In genomic region chr7:97084181-97084580, GRCm38 (mm10) we compare ENCODE assay signal across 13 mouse cellular contexts. TPM values are rescaled to one million over a fixed set of nuclear protein-coding genes. Genes with fewer than 3 reads are reported as not detected.
DNase-seq lines count a peak whose midpoint lies in the region; ATAC-seq and TF ChIP-seq lines count a peak whose summit lies in the region.
"Had no signal": no experiment of that assay in that cellular context is flagged by ENCODE, and none has a peak within 500 bp of the region (broad histone marks: within the 10 kb centered on the region; RNA-seq: fewer than 3 reads in every experiment).

No protein-coding gene starts in this region.

- H3K4me3 ChIP-seq in kidney, adult 2 months (ENCODE audit: insufficient read depth, low read depth, low read length): no peak overlapping the region
- no peak overlapping the region for H3K4me3 ChIP-seq in kidney, embryonic 14.5 days (ENCODE audit: low read length)
- no peak overlapping the region for H3K4me3 ChIP-seq in MEL (ENCODE audit: control insufficient read depth in 1 of 2, insufficient read depth in 1 of 2, low read depth in 2 of 2, low read length in 2 of 2)
- no peak overlapping the region for H3K4me3 ChIP-seq in lung, postnatal 0 days (ENCODE audit: low read depth, low read length)
- H3K4me3 ChIP-seq: forebrain, embryonic 12.5 days; midbrain, embryonic 13.5 days had no signal

- H3K9me3 ChIP-seq in kidney, embryonic 14.5 days (ENCODE audit: control insufficient read depth, low read length): no peaks in the 10 kb centered on the region
- no peaks in the 10 kb centered on the region for H3K9me3 ChIP-seq in MEL (replicated peaks; ENCODE audit: insufficient read depth, low read length)
- no peaks in the 10 kb centered on the region for H3K9me3 ChIP-seq in lung, postnatal 0 days (ENCODE audit: low read length)
- H3K9me3 ChIP-seq: forebrain, embryonic 12.5 days; hindbrain, embryonic 15.5 days; midbrain, embryonic 13.5 days; neural tube, embryonic 13.5 days had no signal

- H3K36me3 ChIP-seq in kidney, adult 2 months (ENCODE audit: control insufficient read depth, insufficient read depth, low read length): no peaks in the 10 kb centered on the region
- no peaks in the 10 kb centered on the region for H3K36me3 ChIP-seq in kidney, embryonic 14.5 days (ENCODE audit: control insufficient read depth, insufficient read depth, low read length)
- peaks cover 0 to 32% of the 10 kb centered on the region in 2 experiments; a peak in 2 of 4 replicates for H3K36me3 ChIP-seq in MEL (ENCODE audit: control insufficient read depth in 1 of 2, insufficient read depth in 2 of 2, low read length in 2 of 2)
- H3K36me3 ChIP-seq in lung, postnatal 0 days (ENCODE audit: insufficient read depth, low read length): no peaks in the 10 kb centered on the region
- H3K36me3 ChIP-seq: forebrain, embryonic 12.5 days; hindbrain, embryonic 15.5 days; midbrain, embryonic 13.5 days; neural tube, embryonic 13.5 days had no signal

- no peak for TF ChIP-seq RAD21 in MEL (IDR thresholded peaks at IDR 0.05; ENCODE audit: low read depth, low read length)

- no peak overlapping the region for H3K27ac ChIP-seq in kidney, adult 2 months (ENCODE audit: insufficient read depth, low read depth, low read length)
- H3K27ac ChIP-seq in kidney, embryonic 14.5 days (ENCODE audit: low read depth, low read length): no peak overlapping the region
- H3K27ac ChIP-seq in MEL (ENCODE audit: control insufficient read depth, low read depth, low read length): no peak overlapping the region
- H3K27ac ChIP-seq in lung, postnatal 0 days (ENCODE audit: low read length): 0 out of 2 replicates have a peak overlapping the region, but pooled peaks have one; percentile 99
- H3K27ac ChIP-seq: forebrain, embryonic 12.5 days; hindbrain, embryonic 15.5 days; midbrain, embryonic 13.5 days; neural tube, embryonic 13.5 days had no signal

- no peak for ATAC-seq in kidney, embryonic 14.5 days (ENCODE audit: low FRiP score, low TSS enrichment)
- peak; percentile 20; the same call in 1 of the 2 replicates for ATAC-seq in lung, postnatal 0 days
- no peak for ATAC-seq in megakaryocyte-erythroid progenitor cell, adult 5-6 weeks (replicated peaks; ENCODE audit: low FRiP score, low TSS enrichment, poor library complexity, severe bottlenecking)
- ATAC-seq: midbrain, embryonic 13.5 days had no signal

- no peak for TF ChIP-seq POLR2A in kidney, adult 2 months (IDR thresholded peaks at IDR 0.05; ENCODE audit: low read depth, low read length)
- TF ChIP-seq POLR2A in MEL (IDR thresholded peaks at IDR 0.05; ENCODE audit: control insufficient read depth in 1 of 2, insufficient read depth in 1 of 2, low read depth in 1 of 2, low read length in 2 of 2, poor library complexity in 1 of 2): no peak

- no peaks in the 10 kb centered on the region for H3K27me3 ChIP-seq in kidney, adult 2 months (replicated peaks; ENCODE audit: control insufficient read depth, insufficient read depth, low read length)
- no peaks in the 10 kb centered on the region for H3K27me3 ChIP-seq in kidney, embryonic 14.5 days (ENCODE audit: control insufficient read depth, insufficient read depth, low read length)
- H3K27me3 ChIP-seq in MEL (ENCODE audit: control insufficient read depth in 1 of 2, insufficient read depth in 2 of 2, low read length in 2 of 2): no peaks in the 10 kb centered on the region
- H3K27me3 ChIP-seq in lung, postnatal 0 days (replicated peaks; ENCODE audit: insufficient read depth, low read length): no peaks in the 10 kb centered on the region
- H3K27me3 ChIP-seq: hindbrain, embryonic 15.5 days; midbrain, embryonic 13.5 days; neural tube, embryonic 13.5 days had no signal

- DNase-seq in kidney, adult 2 months: peak; percentile 35
- peak; percentile 42 for DNase-seq in MEL (ENCODE audit: low read depth, low spot score)
- peak; percentile 26 for DNase-seq in fibroblast of lung, adult 2 months (ENCODE audit: low read depth)
- peak; percentile 82 for DNase-seq in lung, postnatal 0 days (ENCODE audit: low spot score)
- DNase-seq in thymus, postnatal 36 days: no peak
- DNase-seq: cerebellum, adult 8-10 months; thymus, postnatal 4 days had no signal

- no peak overlapping the region for H3K9ac ChIP-seq in kidney, embryonic 14.5 days (ENCODE audit: low read depth, low read length)
- no peak overlapping the region for H3K9ac ChIP-seq in MEL (ENCODE audit: control insufficient read depth, low read depth, low read length, poor library complexity, severe bottlenecking)
- no peak overlapping the region for H3K9ac ChIP-seq in lung, postnatal 0 days (replicated peaks; ENCODE audit: low read depth)
- H3K9ac ChIP-seq: forebrain, embryonic 12.5 days; hindbrain, embryonic 15.5 days; midbrain, embryonic 13.5 days; neural tube, embryonic 13.5 days had no signal

- peaks cover 27% of the 10 kb centered on the region for H3K79me2 ChIP-seq in MEL (ENCODE audit: control insufficient read depth, insufficient read depth, low read length, poor library complexity)

- H3K4me2 ChIP-seq in kidney, embryonic 14.5 days (replicated peaks; ENCODE audit: low read depth, low read length): no peak overlapping the region
- H3K4me2 ChIP-seq in lung, postnatal 0 days (replicated peaks; ENCODE audit: low read depth, low read length): no peak overlapping the region
- H3K4me2 ChIP-seq: midbrain, embryonic 13.5 days had no signal

- no peak for TF ChIP-seq EP300 in MEL (IDR thresholded peaks at IDR 0.05; ENCODE audit: low read depth in 1 of 2, low read length in 2 of 2)
- TF ChIP-seq EP300 in lung, postnatal 0 days (IDR thresholded peaks at IDR 0.05): no peak

- 81% methylated on average over 1 of the region's 1 CpGs for WGBS in kidney, adult 2 months
- 85% methylated on average over 1 of the region's 1 CpGs for WGBS in kidney, embryonic 14.5 days
- WGBS in lung, postnatal 0 days: 86% methylated on average over 1 of the region's 1 CpGs

- H3K4me1 ChIP-seq in kidney, adult 2 months (ENCODE audit: control insufficient read depth, insufficient read depth, low read length): peaks cover 5% of the 10 kb centered on the region; the same call in 1 of the 2 replicates
- H3K4me1 ChIP-seq in kidney, embryonic 14.5 days (ENCODE audit: control insufficient read depth, insufficient read depth, low read length): peaks cover 35% of the 10 kb centered on the region
- peaks cover 0 to 21% of the 10 kb centered on the region in 2 experiments for H3K4me1 ChIP-seq in MEL (ENCODE audit: control insufficient read depth in 1 of 2, insufficient read depth in 2 of 2, low read length in 2 of 2)
- H3K4me1 ChIP-seq in lung, postnatal 0 days (ENCODE audit: insufficient read depth, low read depth, low read length): peaks cover 6% of the 10 kb centered on the region; the same call in 1 of the 2 replicates

- TF ChIP-seq CTCF in kidney, adult 2 months (conservative IDR thresholded peaks at IDR 0.05; ENCODE audit: insufficient read depth, insufficient read length, low read depth, low read length): no peak
- TF ChIP-seq CTCF in MEL (IDR thresholded peaks at IDR 0.05 in 2 of 3, conservative IDR thresholded peaks at IDR 0.05 in 1 of 3; ENCODE audit: control insufficient read depth in 1 of 3, insufficient read depth in 1 of 3, low read depth in 2 of 3, low read length in 3 of 3, poor library complexity in 1 of 3, severe bottlenecking in 1 of 3): no peak
- TF ChIP-seq CTCF in lung, postnatal 0 days (IDR thresholded peaks at IDR 0.05): no peak

TF ChIP-seq in MEL, 35 proteins besides CTCF, POLR2A, EP300 and RAD21:
- TF ChIP-seq POLR2AphosphoS5 (IDR thresholded peaks at IDR 0.05; ENCODE audit: borderline replicate concordance, low read depth, low read length): no peak
- no peak for TF ChIP-seq ELF1 (IDR thresholded peaks at IDR 0.05; ENCODE audit: low read depth, low read length)
- TF ChIP-seq KAT2A (conservative IDR thresholded peaks at IDR 0.05; ENCODE audit: low read depth, low read length): no peak
- TF ChIP-seq HCFC1 (IDR thresholded peaks at IDR 0.05; ENCODE audit: low read depth, low read length): no peak
- no peak for TF ChIP-seq CHD1 (IDR thresholded peaks at IDR 0.05; ENCODE audit: low read depth, low read length)
- TF ChIP-seq RCOR1 (IDR thresholded peaks at IDR 0.05; ENCODE audit: low read depth, low read length): no peak
- TF ChIP-seq MYB (IDR thresholded peaks at IDR 0.05; ENCODE audit: low read depth, low read length): no peak
- TF ChIP-seq SMC3 (IDR thresholded peaks at IDR 0.05; ENCODE audit: low read depth, low read length): no peak
- TF ChIP-seq ZKSCAN1 (IDR thresholded peaks at IDR 0.05; ENCODE audit: low read depth, low read length): no peak
- no peak for TF ChIP-seq CHD2 (IDR thresholded peaks at IDR 0.05; ENCODE audit: low read length)
- no peak for TF ChIP-seq ZC3H11A (IDR thresholded peaks at IDR 0.05; ENCODE audit: low read depth, low read length)
- no peak for TF ChIP-seq ZMIZ1 (IDR thresholded peaks at IDR 0.05; ENCODE audit: low read depth, low read length)
- TF ChIP-seq BHLHE40 (IDR thresholded peaks at IDR 0.05; ENCODE audit: borderline replicate concordance, low read depth, low read length): no peak
- no peak for TF ChIP-seq SIN3A (IDR thresholded peaks at IDR 0.05; ENCODE audit: low read length)
- TF ChIP-seq NRF1 (IDR thresholded peaks at IDR 0.05; ENCODE audit: insufficient read depth, low read depth, low read length, poor library complexity, severe bottlenecking): no peak

RNA-seq across cellular contexts. Expression of gene Gab2, which starts 2.8 kb away (rescaled TPM):
- 14.6 and 16.5 TPM in 2 replicates for polyA plus RNA-seq in kidney, adult 2 months (2012; rRNA removed)
- 7.8 and 12.1 TPM in 2 replicates for polyA plus RNA-seq in kidney, embryonic 14.5 days (2014; fragmentation: Nextera tagmentation; extraction: Ambion mirVana)
- total RNA-seq in MEL (2012; rRNA removed): 5.0 and 5.1 TPM in 2 replicates
- 10 to 100 TPM in 1 of 2 experiments, not detected in 1; 11.5 TPM for polyA plus RNA-seq in MEL (2012; ENCODE audit: insufficient read depth in 1 of 2, insufficient read length in 2 of 2, low read depth in 1 of 2, low replicate concordance in 2 of 2, missing spikeins in 1 of 2)
- polyA plus RNA-seq in lung, postnatal 0 days (2015; fragmentation: Nextera tagmentation; extraction: Ambion mirVana): 7.0 and 7.7 TPM in 2 replicates
- 5.2 TPM in 2 replicates for total RNA-seq in megakaryocyte-erythroid progenitor cell, adult 5-6 weeks (2014; fragmentation: Nextera tagmentation)
- 3.1 and 5.3 TPM in 2 replicates for total RNA-seq in megakaryocyte-erythroid progenitor cell, adult 5-6 weeks (2017)

Comparison
In these comparisons a context has a peak if more than half of its experiments do, and no peak if none do; other contexts are left out.
1. DNase-seq: peak in kidney, adult 2 months (single experiment), MEL (single experiment), fibroblast of lung, adult 2 months (single experiment) and lung, postnatal 0 days (single experiment); none in thymus, postnatal 36 days (0 of 2).